Mouse (Mus musculus) adrenal gland (tissue): Measurements from ENCODE around the gene Gm11032.
"Not testable (repeated sequence)": the region's sequence is repeated elsewhere in the genome, so short reads cannot be mapped to it uniquely, and the experiment has no call there.

Experiments
- intact Hi-C: fragments of 180-260 bp; cut with DNase I; formaldehyde crosslinking; loops from one replicate; pipeline ENCODE4 v1.15.1; 2025
- long read RNA-seq, 2 experiments: library from polyadenylated mRNA; unstranded; transcript quantifications; one replicate each; pipeline ENCODE4 v2.0.0; 2020; ENCODE audit warnings: borderline replicate concordance in 1 of 2; ENCODE audit not compliant: insufficient replicate concordance in 1 of 2

Gene Gm11032
- long read RNA-seq, experiment 1 = 0 reads
- long read RNA-seq, experiment 2 = 0 reads

DNA sequence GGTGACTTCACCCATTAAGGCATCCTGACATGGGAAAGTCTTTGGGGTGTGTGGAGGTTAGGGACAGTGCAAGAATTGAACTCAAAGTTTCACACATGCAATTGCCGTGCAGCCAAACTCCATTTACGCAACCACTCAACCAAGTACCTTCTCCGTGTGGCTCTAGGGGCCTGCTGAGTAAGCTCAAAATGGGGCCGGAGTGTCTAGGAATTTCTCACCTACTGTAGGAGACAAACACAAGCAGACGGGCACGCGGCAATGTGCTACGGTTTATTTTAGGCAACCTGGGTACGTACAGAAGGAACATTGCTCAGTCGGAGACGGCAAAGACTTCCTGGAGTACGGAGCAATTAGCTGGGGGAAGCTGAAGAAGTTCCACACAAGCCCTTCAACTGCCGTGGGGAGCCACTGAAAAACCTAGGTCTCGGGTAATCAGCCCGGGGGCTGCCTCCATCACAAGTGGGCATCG is at the start of gene Gm11032:
TSS of gene Gm11032 (plus strand) at position 51 of the 469 bp plus-strand sequence.
- intact Hi-C loops = no loop called here

DNA sequence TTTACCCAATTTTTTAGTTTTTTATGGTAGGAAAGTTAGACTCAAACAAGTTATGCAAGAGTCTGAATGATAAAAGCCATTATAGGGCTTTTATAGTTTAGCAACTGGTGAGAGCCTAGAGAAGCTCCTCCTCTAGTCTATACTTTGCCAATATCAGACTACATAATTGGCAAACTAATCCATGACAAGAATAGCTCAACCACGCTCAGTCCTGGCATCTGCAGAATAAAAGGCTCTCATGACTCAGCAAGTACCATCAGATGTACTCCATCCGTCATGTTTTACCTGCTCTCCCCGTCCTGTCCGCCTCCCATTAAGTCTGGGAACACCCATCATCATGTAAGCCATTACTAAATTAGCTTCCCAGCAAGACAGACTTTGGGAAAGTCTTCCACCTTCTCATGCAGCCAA is 48.4 kb upstream of the Gm11032 start:
- intact Hi-C loops = no loop called here

DNA sequence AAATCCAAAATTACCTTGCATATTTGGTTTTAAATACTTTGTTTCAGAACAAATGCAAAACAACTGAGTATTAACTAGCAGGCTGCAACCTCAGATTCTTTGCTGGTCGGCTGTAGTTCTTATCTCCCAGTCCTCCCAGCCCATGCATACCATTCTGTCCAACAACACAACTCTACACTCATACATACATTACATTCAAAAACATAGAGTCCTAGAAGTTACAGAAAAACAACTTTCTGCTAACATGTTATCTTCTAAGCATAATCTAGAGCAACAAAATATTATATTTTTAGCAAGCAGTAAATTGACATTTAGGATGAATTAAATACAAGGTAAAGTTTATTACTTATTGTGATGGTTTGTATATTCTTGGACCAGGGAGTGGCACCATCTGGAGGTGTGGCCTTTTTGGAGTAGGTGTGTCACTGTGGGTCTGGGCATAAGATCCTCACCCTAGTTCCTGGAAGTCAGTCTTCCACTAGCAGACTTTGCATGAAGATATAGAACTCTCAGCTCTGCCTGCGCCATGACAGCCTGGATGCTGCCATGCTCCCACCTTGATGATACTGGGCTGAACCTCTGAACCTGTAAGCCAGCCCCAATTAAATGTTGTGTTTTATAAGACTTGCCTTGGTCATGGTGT is 43.7 kb upstream of the Gm11032 start:
- intact Hi-C loops = not testable (repeated sequence)

DNA sequence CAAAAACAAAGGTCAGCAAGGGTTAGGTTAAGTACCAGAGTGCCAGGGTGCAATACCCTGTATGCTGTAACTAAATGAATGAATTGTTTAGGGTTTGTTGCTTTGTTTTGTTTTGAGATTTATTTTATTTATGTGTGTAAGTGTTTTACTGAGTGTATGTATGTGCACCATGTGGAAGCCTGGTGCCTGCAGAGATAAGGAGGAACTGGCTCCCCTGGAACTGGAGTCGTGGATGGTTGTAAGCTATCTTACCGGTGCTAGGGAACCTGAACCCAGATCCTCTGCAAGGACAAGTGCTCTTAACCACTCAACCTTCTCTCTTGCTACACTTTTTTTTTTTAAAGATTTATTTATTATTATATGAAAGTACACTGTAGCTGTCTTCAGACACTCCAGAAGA is 42.8 kb upstream of the Gm11032 start:
- intact Hi-C loops = no loop called here

DNA sequence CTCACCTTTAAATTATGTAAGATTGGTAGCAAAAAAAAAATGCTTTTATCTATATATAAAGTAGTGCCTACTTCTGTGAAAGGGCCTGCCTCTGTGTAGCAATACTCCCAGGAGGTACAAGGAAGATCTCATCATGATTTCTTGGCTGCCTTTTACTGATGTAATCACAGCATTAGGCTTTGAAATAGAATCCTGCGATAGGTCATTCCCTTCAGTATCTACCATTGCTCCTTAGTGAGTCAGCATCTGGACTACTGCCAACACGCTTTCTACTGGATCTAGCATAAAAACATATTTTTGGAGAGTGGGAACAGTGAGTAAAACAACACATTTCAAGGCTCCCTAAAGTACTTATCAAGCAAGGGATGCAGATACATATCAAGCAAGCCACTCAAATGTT is 41.2 kb upstream of the Gm11032 start:
- intact Hi-C loops = no loop called here

DNA sequence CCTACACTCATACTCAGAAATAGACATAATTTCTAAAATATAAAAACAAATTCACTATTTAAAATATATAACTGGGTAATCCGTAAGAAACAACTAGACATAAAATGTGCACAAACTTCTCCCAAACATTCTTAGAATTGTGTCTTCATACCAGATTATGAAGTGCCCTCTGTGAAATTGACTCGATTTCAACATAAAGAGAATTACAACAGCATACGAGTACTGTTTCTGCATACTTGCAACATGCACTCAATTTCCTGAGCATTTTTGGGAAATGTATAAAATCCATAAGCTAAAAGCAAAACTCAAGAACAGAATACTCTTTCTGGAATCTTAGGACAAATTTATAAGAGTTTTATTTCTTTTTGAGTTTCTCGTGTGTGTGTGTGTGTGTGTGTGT is 28.1 kb upstream of the Gm11032 start:
- intact Hi-C loops = loop anchor here (5.0 kb wide), 1 partner anchor 35 kb away; no protein-coding TSS in a partner anchor

DNA sequence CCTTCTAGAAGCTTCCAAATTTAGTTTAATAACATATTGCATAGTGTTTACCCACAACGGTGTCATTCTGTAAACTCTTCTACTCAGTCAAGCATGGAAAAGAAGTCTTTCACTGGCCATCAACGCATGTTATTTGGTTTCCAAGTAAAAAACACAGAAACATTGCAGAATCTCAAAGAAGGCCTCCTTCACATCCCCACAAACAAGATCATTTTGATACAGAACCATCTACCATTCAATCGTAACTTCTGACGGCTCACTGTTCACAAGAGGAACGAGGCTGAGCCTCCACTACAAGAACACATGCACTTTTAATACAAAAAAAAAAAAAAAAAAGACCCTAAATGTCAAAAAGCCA is 26.4 kb upstream of the Gm11032 start:
- intact Hi-C loops = loop anchor here (5.0 kb wide), 1 partner anchor 36 kb away; no protein-coding TSS in a partner anchor

DNA sequence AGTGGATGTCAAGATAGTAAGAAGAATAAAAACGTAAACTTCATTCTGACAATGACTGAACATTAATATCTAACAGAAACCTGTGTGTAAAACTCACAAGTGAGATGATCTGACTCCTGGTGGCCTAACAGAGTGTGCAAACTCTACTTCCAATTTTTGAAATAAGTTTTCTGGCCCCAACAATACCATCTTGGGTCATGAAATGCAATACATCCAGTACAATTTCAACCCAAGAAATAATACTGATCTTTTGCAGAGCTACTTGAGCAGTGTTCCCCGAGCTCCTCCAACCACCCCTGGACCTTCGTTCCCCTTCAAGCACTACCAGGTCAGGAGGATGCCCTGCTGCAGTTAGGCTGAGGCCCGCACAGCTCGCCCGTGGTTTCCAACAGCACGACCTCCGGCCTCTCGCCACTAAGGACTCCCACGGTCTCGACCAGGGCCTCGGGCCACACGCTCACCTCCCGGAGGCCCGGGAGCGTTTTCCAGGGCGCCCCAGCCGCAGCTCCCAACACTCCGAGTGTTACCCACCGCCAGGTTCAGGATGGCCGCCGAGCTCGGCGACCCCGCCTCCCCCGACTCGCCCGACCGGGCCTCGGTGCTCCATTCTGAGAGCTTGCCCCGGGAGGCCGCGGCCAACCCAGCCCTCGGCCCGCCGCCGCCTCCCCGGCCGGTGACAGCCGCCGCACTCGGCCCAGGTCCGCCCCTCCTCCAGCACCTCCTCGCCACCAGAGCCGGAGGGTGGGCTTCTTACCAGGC is 25.8 kb upstream of the Gm11032 start:
- intact Hi-C loops = loop anchor here (5.0 kb wide), 1 partner anchor 37 kb away; no protein-coding TSS in a partner anchor

DNA sequence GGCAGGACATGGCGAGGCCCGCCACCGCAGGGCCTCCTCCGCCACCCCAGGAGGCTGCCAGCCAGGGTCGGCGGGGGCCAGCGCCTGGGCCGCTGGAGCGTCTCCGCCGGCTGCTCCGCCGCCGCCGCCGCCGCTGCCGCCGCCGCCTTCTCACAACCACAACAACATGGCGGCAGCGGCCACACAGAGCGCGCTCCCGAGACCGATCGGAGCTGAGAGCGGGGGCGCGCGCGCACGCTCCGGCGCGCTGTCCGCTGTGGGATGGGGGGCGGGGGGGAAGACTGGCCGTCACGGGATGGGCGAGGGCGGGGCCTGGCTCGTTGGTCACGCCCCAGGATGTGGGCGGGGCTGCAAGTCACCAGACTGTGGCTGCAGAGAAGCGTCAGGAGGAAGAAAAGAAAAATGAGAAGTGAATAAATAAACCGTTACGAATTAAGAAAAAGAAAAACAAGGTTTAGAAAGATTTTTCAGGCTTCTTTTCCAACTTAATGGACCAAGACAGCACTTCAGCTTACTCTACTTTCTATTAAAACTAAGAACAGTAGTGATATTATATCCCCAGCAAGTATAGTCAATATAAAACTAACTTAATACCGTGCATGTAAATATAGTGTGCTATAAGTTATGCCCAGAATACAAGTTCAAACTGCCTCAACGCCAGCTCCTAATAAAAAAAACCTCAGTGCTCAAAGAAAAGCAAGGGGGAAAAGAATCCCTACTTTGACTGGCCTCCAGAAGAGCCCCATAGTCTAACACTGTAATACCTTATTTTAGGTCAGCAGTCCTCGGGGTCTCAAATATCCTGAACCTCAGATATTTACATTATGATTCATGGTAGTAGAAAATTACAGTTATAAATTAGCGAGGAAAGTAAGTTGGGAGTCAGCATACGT is 25.0 kb upstream of the Gm11032 start, which contains the start of gene Mtmr3:
TSS of gene Mtmr3 (minus strand) at position 256 of the 893 bp plus-strand sequence.
- intact Hi-C loops = loop anchor here (5.0 kb wide), 2 partner anchors 37 to 38 kb away; no protein-coding TSS in a partner anchor

DNA sequence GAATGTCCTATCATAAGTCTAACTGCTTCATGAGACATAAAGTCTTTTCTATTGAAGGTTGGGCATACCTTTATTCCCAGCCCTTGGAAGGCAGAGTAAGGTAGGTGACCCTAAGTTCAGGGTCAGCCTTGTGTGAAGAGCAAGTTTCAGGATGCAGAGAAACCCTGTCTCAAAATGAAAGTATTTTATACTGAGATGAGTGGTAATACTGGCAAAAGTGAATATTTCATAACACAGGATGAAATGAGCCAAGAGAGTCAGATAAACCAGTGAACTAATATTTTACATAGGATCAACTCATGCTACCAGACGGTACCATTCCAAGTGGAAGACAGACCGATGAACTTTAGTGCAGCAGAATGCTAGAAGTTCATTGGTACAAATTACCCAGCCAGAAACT is 21.5 kb upstream of the Gm11032 start:
- intact Hi-C loops = loop anchor here (5.0 kb wide), 1 partner anchor 34 kb away; no protein-coding TSS in a partner anchor

DNA sequence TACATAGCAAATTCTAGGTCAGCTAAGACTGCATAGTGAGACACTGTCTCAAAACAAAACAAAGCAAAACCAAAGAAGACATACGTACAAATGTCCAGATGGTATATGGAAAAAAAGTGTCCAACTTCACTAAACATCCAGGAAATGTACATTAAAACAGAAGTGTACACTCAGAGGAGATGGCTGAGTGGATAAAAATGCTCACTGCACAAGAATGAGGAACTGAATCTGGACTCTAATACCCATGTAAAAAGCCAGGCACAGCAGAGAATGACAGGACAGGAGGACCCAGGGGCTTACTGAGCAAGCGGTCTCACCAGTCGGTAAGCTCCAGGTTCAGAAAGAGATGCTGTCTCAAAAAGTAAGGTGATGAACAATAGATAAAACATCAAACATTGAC is 20.0 kb upstream of the Gm11032 start:
- intact Hi-C loops = loop anchor here (5.0 kb wide), 1 partner anchor 32 kb away; no protein-coding TSS in a partner anchor

DNA sequence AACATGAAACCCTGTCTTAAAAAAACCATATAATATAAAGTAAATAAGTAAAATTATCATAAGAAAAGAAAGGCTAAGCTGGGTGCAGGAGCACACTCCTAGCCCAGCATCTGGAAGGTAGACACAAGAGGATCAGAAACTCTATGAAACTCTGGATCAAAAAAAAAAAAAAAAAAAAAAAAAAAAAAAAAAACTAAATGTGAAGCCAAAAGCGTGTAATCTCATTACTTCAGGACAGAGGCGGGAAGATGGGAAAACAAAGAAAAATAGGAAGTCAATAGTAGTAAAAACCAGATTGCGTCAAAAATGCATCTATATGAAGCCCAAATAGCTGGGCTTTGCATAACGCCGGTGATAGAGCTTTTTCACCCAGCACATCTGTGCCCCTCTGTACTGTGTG is 18.0 kb upstream of the Gm11032 start:
- intact Hi-C loops = no loop called here

DNA sequence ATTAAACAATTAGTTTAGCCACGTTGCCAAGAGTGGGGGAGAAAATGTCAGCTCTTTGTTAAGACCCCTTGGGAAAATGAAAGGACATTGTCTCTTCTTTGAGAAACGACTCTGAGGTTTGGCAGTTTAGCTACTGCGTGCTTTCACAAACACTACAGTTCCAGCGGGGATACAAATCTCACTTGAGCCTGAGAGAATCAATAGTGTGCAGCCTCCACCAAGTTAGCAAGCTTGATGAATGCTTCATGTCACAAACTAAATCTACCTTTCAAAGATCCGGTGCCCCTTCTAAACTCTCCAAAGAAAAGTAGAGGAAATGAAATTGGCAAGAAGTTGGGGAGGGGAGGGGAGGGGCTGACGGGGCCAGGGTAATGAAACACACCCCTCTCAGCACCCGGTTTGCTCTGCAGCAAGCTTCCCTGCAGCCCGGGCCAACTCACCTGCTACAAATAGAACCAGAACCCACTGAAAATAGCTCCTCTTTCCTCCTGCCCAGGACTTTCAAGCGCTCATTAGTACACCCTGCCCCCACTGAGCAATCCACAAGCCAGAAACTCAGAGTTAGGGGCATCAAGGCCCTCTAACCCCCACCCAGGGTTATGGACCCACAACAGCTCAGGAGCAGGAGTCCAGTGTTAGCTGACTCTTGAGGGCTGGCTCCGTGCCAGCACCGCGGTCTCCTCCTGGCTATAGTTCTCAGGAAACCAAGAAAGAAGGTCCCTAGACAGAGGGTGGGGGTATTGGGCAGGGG is 17.0 kb upstream of the Gm11032 start:
- intact Hi-C loops = no loop called here

DNA sequence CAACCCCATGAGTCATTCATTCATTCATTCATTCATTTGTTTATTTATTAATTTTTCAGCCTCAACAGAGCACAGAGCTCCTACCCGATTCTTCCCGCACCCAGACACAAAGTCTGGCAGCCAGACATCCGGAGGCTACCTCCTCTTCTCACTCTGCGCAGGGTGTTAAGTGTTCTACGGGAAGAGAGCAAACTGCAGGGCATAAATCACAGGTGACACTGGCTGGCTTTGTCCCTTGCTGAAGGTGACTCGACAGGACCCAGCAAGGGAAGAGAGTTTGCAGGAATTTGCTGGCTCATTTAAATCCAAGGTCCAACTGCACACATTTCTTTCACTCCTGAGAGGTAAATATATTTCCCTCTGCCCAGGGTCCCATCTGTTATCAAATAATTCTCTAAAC is 15.4 kb upstream of the Gm11032 start:
- intact Hi-C loops = no loop called here

DNA sequence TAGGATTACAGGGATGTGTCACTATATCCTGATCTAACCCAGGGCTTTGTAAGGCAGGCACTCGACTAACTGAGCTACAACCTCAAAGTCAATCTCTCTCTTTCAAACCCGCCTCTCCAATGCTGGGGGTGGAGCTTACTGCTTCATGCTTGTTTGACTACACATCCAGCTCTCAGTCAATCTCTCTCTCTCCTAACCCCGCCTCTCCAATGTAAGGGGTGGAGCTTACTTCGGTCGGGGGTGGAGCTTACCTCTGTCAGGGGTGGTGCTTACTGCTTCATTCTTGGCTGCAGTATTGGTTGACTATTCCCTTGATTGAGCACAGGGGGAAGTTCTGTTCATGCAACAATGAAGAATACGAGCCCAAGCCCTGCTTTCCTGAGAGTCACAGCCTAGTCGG is 14.5 kb upstream of the Gm11032 start:
- intact Hi-C loops = no loop called here

DNA sequence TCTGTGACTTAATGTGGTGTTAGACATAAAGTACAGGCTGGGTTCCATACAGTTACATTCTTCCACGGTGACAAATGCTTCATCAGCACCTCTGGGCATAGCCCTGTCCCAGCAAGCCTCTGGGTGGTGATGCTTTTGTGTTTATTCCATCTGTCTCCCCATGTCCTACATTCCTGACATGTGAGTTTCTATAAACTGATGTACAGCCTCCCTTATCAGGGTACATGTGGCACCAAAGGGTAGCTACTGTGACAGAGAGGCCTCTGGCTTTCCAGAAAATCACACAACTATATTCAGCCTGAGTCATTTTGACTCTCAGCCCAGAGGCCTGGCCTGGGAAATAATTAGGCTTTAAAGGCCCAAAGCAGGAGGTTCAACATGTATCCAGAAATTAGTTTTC is 13.3 kb upstream of the Gm11032 start:
- intact Hi-C loops = no loop called here

DNA sequence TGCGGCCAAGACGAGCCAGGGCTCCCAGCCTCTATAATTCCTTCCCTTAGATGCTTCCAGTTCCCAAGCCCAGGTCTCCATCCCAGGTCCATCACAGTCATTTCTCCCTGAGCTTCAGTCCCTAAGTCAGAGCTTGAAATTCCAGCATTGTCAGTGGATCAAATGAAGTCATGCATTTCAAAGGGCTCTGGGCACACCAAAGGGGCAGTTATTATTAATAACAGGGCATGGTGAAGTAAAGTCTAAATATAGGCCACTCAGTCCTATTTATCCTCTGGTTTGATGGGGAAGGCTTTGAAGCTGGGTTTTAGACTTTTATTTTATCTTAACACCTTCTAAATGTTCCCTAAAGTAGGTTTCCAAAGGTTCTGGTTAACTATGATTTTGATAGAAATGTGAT is 8.0 kb upstream of the Gm11032 start:
- intact Hi-C loops = no loop called here

DNA sequence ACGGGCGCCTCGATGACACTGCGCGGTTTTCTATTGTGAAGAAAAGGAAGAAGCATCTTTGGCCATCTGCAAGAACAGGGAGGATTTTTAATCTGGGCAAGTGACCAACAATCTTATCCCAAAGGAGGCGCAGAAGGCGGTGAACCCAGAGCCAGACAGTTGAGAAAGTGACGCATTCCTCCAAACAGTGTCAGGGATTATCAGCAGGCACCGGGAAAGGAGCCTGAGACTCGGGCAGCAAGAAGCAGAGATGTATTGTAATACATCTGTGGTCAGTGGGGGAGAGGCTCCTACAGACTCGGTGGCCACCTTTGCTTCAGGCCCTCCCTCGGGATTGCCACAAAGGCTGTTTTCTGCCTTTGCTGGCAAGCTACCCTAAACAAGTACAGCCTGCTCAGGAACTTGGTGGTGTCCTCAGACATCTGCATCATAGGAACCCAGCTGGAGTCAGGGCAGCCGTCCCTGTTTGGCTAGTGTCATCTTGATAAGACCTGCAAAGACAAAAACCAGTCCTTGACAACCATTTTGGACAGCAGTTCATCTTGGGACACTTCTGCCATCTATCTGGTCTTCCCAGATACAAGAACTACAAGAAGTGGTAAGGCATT is 738 bp downstream of the Gm11032 start:
- intact Hi-C loops = no loop called here

DNA sequence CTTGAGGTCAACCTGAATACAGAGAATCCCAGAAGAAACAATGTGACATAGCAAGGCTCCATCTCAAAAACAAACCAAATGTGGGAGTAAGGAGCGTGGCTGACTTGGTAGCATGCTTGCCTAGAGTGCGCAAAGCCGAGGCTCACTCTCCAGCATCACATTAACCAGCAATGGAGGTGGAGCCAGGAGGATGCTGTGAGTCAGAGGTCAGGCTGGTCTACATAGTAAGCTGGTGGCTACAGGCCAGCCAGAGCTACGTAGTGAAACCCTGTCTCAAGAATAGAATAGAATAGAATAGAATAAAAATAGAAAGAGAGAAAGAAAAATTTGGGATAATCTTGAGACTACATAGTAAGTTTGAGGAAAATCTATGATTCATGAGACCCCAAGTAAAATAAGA is 2.0 kb downstream of the Gm11032 start:
- intact Hi-C loops = no loop called here

DNA sequence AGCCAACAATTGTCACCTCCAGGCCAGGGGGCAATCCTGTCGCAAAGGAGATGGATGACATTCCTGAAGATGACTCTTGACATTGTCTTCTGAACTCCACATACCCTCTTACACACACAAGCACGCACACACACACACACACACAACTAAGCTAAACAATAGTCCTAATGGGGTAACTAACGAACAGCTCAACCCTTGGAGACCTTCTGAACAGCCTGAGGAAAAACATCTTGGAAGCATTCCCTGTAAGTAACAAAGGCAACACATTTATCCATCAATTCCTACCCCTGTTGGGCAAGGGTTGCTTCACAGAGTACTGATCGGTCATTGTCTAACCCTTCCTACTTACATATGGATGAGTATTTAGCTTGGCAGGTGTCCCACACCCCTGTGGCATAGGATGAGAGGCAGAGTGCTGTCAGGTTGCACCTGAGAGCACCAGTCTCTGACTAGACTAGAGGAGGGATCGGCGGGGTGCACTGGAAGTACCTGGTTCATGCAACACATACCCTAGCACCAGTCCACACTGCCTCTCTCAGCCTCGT is 2.6 kb downstream of the Gm11032 start:
- intact Hi-C loops = no loop called here
